Mouse (Mus musculus) bone marrow, adult 2 months (tissue): ENCODE data around the gene Pogk. TPM values are rescaled to one million over a fixed set of nuclear protein-coding genes. Genes with fewer than 3 reads are reported as not detected.

Source experiments
- H3K27ac ChIP-seq: fragments of 200-500 bp; 2 replicates; pipeline ENCODE4 v1.5.1; 2012; ENCODE audit warnings: low read depth, mild to moderate bottlenecking, control low read depth, inconsistent platforms, low read length; ENCODE audit not compliant: control insufficient read depth, poor library complexity, insufficient read depth
- H3K4me1 ChIP-seq: fragments of 200-500 bp; 2 replicates; pipeline ENCODE4 v1.6.1; 2011; ENCODE audit warnings: low read length; ENCODE audit not compliant: control insufficient read depth, insufficient read depth
- H3K4me3 ChIP-seq: fragments of 200-500 bp; replicated peaks from 2 replicates; pipeline ENCODE3; 2011; ENCODE audit warnings: mild to moderate bottlenecking, low read depth, low read length, control low read depth; ENCODE audit not compliant: control insufficient read depth
- CTCF ChIP-seq: fragments of 200-500 bp; IDR thresholded peaks from 2 replicates; pipeline ENCODE4 v1.5.1; 2011; ENCODE audit warnings: low read length, control low read depth; ENCODE audit not compliant: control insufficient read depth, insufficient read depth
- POLR2A ChIP-seq: fragments of 200-500 bp; IDR thresholded peaks from 2 replicates; pipeline ENCODE4 v1.6.1; 2011; ENCODE audit warnings: low read depth, mild to moderate bottlenecking, control low read depth, low read length, borderline replicate concordance; ENCODE audit not compliant: control insufficient read depth
- WGBS: fragments of 180-500 bp; shearing (Covaris S2); methylation state at CpG from one replicate; pipeline ENCODE4 v1.1.7; 2018; 5-methylcytosine and 5-hydroxymethylcytosine counted together
- polyA plus RNA-seq: library from polyadenylated mRNA; stranded (reverse); fragments of >200 nt; gene quantifications from 2 replicates; pipeline ENCODE4 v1.2.4, GENCODE M21; 2011; ENCODE audit warnings: low replicate concordance; ENCODE audit not compliant: missing spikeins, insufficient read depth, insufficient read length

The Pogk gene
- polyA plus RNA-seq, 1 experiment = 3.4 TPM

DNA sequence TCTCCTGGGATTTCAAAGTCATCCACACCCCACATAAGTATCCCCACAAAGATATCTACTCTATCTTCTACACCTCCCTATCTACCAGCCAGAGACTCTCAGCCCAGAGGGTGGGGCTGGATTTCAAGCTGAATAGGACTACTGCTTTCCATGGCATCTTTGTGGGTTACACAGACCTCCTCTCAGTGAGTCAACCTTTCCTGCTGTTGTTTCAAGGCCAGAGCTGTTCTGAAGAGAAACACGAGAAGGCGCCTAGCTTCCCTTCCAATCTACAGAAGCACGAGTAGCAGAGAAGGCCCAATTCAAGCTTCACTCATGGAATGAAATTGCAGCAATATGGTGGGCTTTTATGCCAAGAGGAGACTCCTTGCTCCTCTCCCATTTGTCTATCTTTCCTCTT is 5.8 kb downstream of the Pogk start:
- H3K27ac ChIP-seq = no peak overlapping the region
- 87% methylated on average over 3 of the region's 3 CpGs for WGBS
- no peak overlapping the region for H3K4me3 ChIP-seq
- TF ChIP-seq POLR2A = no peak
- TF ChIP-seq CTCF = no peak
- no peaks in the 10 kb centered on the region for H3K4me1 ChIP-seq

DNA sequence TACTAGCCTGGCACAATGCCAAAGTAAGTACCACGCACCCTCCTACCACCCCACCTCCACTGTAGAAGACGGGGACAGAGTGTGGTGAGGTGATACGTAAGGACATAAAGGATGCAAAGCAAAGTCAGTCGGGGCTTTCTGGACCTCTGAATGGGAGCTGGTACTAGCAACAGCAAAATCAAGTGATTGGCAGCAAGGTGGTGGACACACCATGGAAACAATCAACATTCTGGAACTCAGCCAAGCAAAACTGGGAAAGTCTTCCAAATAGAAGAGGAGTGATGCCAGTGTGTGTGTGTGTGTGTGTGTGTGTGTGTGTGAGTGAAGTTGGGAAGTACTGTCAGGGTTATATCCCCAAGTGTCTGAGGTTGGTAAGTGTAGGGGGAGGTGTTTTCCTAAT is 7.7 kb downstream of the Pogk start:
- 81% methylated on average over 4 of the region's 4 CpGs for WGBS
- H3K27ac ChIP-seq = no peak overlapping the region
- no peaks in the 10 kb centered on the region for H3K4me1 ChIP-seq
- no peak for TF ChIP-seq POLR2A
- TF ChIP-seq CTCF = no peak
- no peak overlapping the region for H3K4me3 ChIP-seq

DNA sequence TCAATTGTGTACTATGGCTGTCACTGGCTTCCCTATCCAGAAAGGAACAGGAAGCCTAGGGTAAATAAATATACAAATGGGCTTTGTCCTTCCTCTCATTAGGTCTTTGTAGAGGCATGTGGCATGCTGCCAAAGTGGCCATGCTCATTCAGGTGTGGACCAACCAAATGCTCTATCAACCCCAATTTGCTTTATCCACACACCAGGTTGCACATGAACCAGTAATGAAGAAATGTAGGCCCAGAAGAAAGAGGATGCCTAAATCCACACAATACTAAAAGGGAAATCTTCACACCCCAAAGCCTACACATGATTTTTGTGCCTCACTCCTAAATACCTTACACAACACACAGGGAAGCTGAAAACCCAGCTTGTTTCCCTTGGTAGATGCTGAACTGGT is 8.2 kb downstream of the Pogk start:
- H3K27ac ChIP-seq = no peak overlapping the region

DNA sequence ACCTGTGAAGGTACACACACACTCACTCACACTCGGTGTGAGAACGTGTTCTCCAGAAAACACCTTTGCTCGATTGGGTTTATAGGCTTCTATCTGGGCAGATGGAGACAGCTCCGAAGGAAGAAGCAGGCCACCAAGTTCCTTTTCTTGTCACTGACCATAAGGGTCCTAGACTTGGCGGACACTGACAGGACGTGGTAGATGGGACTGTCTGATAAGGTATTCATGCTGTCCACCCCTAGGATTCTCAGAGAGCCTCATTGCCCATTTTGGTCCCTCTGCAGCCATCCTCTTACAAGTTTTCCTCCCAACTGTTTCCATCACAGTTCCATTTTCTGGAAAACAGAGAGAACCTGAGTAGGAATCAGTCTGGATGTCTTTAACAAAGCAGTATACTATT is 13.3 kb downstream of the Pogk start:
- WGBS = 78% methylated on average over 6 of the region's 6 CpGs
- no peaks in the 10 kb centered on the region for H3K4me1 ChIP-seq
- no peak overlapping the region for H3K4me3 ChIP-seq
- TF ChIP-seq CTCF (no peak), POLR2A (no peak)
- no peak overlapping the region for H3K27ac ChIP-seq

More for the DNA sequence above, 8.2 kb downstream of the Pogk start:
- Histone ChIP-seq H3K4me1 (no peaks in the 10 kb centered on the region), H3K4me3 (no peak overlapping the region)
- TF ChIP-seq POLR2A (no peak), CTCF (no peak)

DNA sequence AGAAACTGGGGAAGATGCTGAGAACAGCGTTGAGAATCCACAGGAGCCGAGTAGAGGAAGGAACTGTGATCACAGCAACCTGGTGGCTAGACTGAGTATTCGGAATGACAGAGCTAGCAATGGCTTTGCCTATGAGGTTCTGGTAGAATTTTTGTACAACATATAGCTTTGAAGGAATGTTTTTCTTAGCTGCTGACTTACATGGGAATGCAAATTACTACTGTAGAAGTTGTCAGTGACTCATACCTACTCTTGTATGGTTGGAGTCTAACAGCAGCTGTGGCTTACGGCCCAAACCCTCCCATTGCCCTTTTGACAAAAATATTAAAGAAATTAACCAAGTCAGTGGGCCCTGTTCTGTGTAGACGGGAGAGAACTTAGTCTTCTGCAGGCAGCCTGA is 14.0 kb downstream of the Pogk start:
- H3K27ac ChIP-seq = no peak overlapping the region
- H3K4me1 ChIP-seq = no peaks in the 10 kb centered on the region
- no peak overlapping the region for H3K4me3 ChIP-seq
- 89% methylated on average over 5 of the region's 5 CpGs for WGBS
- TF ChIP-seq POLR2A = no peak
- TF ChIP-seq CTCF = no peak

DNA sequence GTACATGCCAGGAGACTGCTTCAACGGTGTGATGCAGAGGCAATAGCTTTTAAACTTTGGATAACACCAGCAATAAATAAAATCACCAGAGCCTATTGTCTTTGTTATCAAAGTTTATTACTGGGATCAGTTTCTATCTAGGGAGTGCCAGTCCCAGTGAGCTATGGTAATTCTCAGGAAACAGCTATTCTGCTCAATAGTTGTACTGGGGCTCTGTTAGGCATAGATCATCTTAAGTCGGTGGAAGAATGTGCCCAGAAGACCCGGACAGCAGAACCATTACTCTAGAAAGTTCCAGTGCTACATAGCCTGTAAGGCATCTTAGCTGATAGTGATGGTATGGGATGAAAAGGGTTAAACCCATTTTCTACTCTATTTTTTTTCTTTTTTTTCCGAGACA is 14.9 kb downstream of the Pogk start:
- Histone ChIP-seq H3K27ac (no peak overlapping the region), H3K4me1 (no peaks in the 10 kb centered on the region), H3K4me3 (no peak overlapping the region)
- no peak for TF ChIP-seq POLR2A
- no peak for TF ChIP-seq CTCF
- WGBS = 73% methylated on average over 4 of the region's 4 CpGs

DNA sequence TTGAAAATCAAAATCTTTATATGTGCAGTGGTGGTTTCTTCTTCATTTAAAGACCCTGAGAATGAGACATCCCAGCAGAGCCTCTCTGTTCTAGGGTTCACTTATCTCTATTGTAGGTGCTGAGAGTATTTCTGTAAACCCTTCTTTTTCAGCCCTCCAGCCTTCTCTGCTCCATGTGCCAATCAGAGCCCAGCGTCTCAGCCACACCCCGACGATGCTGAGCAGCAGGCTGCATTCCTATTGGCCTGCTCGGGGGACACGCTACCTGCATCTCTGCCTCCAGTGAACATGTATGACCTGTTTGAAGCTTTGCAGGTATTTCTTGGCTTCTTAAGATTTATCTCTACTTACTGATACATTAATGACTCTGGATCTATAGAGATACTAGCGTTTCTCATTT is 18.0 kb downstream of the Pogk start:
- Histone ChIP-seq H3K4me3 (no peak overlapping the region), H3K27ac (no peak overlapping the region), H3K4me1 (no peaks in the 10 kb centered on the region)
- TF ChIP-seq CTCF = no peak
- no peak for TF ChIP-seq POLR2A
- 94% methylated on average over 6 of the region's 6 CpGs for WGBS

DNA sequence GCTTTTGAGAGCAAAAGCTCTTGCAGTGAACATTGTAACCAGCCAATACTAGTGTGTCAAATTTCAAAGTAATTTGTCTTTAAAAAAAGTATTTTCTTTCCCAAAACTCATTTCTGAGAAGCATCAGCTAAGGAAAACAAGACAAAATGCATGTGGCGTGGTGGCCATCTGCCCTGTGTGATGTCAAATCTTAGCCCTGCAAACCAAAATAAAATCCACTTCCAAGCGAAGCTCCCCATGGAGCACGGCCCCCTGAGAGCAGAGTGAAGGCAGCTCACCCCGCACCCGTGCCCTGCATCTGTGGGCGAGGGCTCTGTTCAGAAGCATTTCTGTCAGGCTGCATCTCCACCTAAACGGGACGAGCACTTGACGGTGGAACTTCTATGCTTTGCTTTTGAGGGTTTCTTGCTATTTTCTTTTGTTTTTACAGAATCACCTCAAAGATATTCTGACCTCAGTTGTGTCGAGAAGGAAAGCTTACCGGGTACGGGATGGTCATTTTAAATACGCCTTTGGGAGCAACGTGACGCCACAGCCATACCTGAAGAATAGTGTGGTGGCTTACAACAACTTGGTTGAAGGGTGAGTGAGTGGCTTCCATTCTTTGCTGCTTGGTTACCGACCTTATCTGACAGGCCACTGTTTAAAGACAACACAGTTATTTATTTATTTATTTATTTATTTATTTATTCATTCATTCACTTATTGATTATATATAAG is 20.1 kb downstream of the Pogk start:
- Histone ChIP-seq H3K4me3 (no peak overlapping the region), H3K27ac (no peak overlapping the region), H3K4me1 (no peaks in the 10 kb centered on the region)
- 92% methylated on average over 16 of the region's 16 CpGs for WGBS
- TF ChIP-seq POLR2A = no peak
- no peak for TF ChIP-seq CTCF

DNA sequence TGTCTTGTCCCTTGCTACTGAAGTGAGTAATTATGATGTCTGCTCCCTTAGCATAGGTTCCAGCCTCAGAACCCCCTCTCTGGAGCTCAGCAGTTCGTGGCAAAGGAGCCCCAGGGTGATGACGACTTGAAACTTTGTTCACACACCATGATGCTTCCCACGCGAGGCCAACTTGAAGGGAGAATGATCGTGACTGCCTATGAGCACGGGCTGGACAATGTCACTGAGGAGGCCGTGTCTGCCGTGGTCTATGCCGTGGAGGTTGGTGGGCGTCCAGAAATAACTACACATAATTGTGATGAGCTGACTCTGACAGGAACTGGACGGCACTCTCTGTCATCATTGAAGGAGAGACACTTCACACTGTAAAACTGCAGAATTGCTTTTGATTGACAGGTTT is 21.2 kb downstream of the Pogk start:
- Histone ChIP-seq H3K4me1 (no peaks in the 10 kb centered on the region), H3K27ac (no peak overlapping the region), H3K4me3 (no peak overlapping the region)
- TF ChIP-seq POLR2A (no peak), CTCF (no peak)
- WGBS = 87% methylated on average over 11 of the region's 11 CpGs
